Mouse (Mus musculus) neural tube, embryonic 11.5 days (tissue): ENCODE measurements around the gene Fcer1g. TPM values are rescaled to one million over a fixed set of nuclear protein-coding genes. Genes with fewer than 3 reads are reported as not detected.

Experiments
- polyA plus RNA-seq: library from polyadenylated mRNA; unstranded; fragments of >200 nt; fragmentation: Nextera tagmentation; extraction: Ambion mirVana; gene quantifications from 2 replicates; pipeline ENCODE4 v1.2.1, GENCODE M21; 2014

The Fcer1g gene
- polyA plus RNA-seq, 1 experiment from 2014 or later: 15.0 TPM

Other genes starting within 250 kb of the Fcer1g start
- gene Fcgr4, start 215.4 kb downstream of the Fcer1g start, polyA plus RNA-seq: 0.19 and 0.26 TPM in 2 replicates
- 5.6 and 6.7 TPM in 2 replicates for gene Fcgr3, start 169.4 kb downstream of the Fcer1g start, polyA plus RNA-seq
- 2.2 and 2.8 TPM in 2 replicates for gene Cfap126, start 120.4 kb downstream of the Fcer1g start, polyA plus RNA-seq
- gene Sdhc, start 83.8 kb downstream of the Fcer1g start, polyA plus RNA-seq: 280 and 291 TPM in 2 replicates
- gene Mpz, start 83.7 kb downstream of the Fcer1g start, polyA plus RNA-seq: 2.9 and 4.2 TPM in 2 replicates
- 3.8 and 4.8 TPM in 2 replicates for gene Pcp4l1, start 38.1 kb downstream of the Fcer1g start, polyA plus RNA-seq
- gene Nr1i3, start 20.4 kb downstream of the Fcer1g start, polyA plus RNA-seq: 0.23 TPM in 1 of 2 replicates, not detected in the other
- gene Tomm40l, start 11.9 kb downstream of the Fcer1g start, polyA plus RNA-seq: 24.8 and 36.6 TPM in 2 replicates
- gene Apoa2, start 9.3 kb downstream of the Fcer1g start, polyA plus RNA-seq: 4.6 and 4.9 TPM in 2 replicates
- gene Adamts4, start 16.1 kb upstream of the Fcer1g start, polyA plus RNA-seq: 4.7 and 5.0 TPM in 2 replicates
- gene Ndufs2, start 17.0 kb upstream of the Fcer1g start, polyA plus RNA-seq: 242 and 286 TPM in 2 replicates
- gene B4galt3, start 36.0 kb upstream of the Fcer1g start, polyA plus RNA-seq: 67.4 and 70.6 TPM in 2 replicates
- 55.6 and 65.3 TPM in 2 replicates for gene Ppox, start 46.8 kb upstream of the Fcer1g start, polyA plus RNA-seq
- 90.3 and 104 TPM in 2 replicates for gene Usp21, start 53.6 kb upstream of the Fcer1g start, polyA plus RNA-seq
- gene Ufc1, start 60.7 kb upstream of the Fcer1g start, polyA plus RNA-seq: 102 and 103 TPM in 2 replicates
- 50.4 and 57.6 TPM in 2 replicates for gene Dedd, start 94.8 kb upstream of the Fcer1g start, polyA plus RNA-seq
- gene Nit1, start 111.3 kb upstream of the Fcer1g start, polyA plus RNA-seq: 30.7 and 34.0 TPM in 2 replicates
- gene Pfdn2, start 111.3 kb upstream of the Fcer1g start, polyA plus RNA-seq: 61.2 and 68.0 TPM in 2 replicates
- 2.1 and 2.2 TPM in 2 replicates for gene Klhdc9, start 126.4 kb upstream of the Fcer1g start, polyA plus RNA-seq
- gene Nectin4, start 135.7 kb upstream of the Fcer1g start, polyA plus RNA-seq: 1.1 and 1.7 TPM in 2 replicates
- 0.41 and 0.78 TPM in 2 replicates for gene Arhgap30, start 154.6 kb upstream of the Fcer1g start, polyA plus RNA-seq
- gene Usf1, start 176.9 kb upstream of the Fcer1g start, polyA plus RNA-seq: 151 and 162 TPM in 2 replicates
- 3.6 and 3.8 TPM in 2 replicates for gene Tstd1, start 184.5 kb upstream of the Fcer1g start, polyA plus RNA-seq
- 16.9 and 21.0 TPM in 2 replicates for gene F11r, start 203.2 kb upstream of the Fcer1g start, polyA plus RNA-seq